Mouse (Mus musculus): Measurements from ENCODE around the gene Cyp2f2.

DNA sequence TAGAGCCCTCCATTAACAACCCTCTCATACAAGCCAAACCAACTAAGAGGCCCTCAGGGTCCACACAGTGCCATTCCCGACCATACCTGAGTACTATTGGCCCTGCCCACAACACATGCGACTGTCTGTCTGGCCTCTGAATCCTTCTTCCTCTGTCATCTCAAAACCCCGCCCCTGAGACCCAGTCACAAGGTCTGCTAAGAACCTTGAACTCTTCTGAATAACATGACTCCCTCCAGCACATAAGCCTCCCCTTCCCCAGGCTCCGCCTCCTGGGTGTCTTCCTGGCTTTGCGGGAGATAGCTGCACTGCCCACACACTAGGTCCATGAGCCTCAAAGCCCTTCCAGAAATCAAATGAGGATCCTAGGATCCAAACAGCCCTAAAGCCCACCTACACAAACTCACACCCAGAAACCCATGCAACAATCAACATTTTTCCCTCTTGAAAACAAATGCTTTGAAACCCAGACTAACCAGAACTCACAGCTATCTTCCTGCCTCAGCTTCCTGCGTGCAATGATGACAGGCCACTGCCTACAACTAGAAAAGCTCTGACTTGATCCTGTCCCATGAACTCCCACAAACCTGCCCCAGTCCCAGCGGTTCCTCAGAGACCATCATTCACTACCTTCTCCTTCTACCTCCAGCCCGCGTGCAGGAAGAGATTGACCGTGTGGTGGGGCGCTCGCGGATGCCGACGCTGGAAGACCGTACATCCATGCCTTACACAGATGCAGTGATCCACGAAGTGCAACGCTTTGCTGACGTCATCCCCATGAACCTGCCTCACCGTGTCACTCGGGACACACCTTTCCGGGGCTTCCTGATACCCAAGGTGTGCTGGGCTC is 11.0 kb downstream of the Cyp2f2 start:
- TF ChIP-seq POLR2A (IDR thresholded peaks at IDR 0.05; ENCODE audit: borderline replicate concordance, extremely low read depth, insufficient read depth, insufficient read length, poor library complexity, severe bottlenecking): no peak
- no peak for TF ChIP-seq CTCF (IDR thresholded peaks at IDR 0.05; ENCODE audit: borderline replicate concordance, extremely low read depth, insufficient read depth, insufficient read length)
